Mouse (Mus musculus) bone marrow, adult 2 months (tissue): ENCODE results near the gene Lrrc56. TPM values are rescaled to one million over a fixed set of nuclear protein-coding genes. Genes with fewer than 3 reads are reported as not detected.

ENCODE experiments used
- H3K27ac ChIP-seq: fragments of 200-500 bp; 2 replicates; pipeline ENCODE4 v1.5.1; 2012; ENCODE audit warnings: low read depth, mild to moderate bottlenecking, control low read depth, inconsistent platforms, low read length; ENCODE audit not compliant: control insufficient read depth, poor library complexity, insufficient read depth
- H3K4me1 ChIP-seq: fragments of 200-500 bp; 2 replicates; pipeline ENCODE4 v1.6.1; 2011; ENCODE audit warnings: low read length; ENCODE audit not compliant: control insufficient read depth, insufficient read depth
- H3K4me3 ChIP-seq: fragments of 200-500 bp; replicated peaks from 2 replicates; pipeline ENCODE3; 2011; ENCODE audit warnings: mild to moderate bottlenecking, low read depth, low read length, control low read depth; ENCODE audit not compliant: control insufficient read depth
- CTCF ChIP-seq: fragments of 200-500 bp; IDR thresholded peaks from 2 replicates; pipeline ENCODE4 v1.5.1; 2011; ENCODE audit warnings: low read length, control low read depth; ENCODE audit not compliant: control insufficient read depth, insufficient read depth
- POLR2A ChIP-seq: fragments of 200-500 bp; IDR thresholded peaks from 2 replicates; pipeline ENCODE4 v1.6.1; 2011; ENCODE audit warnings: low read depth, mild to moderate bottlenecking, control low read depth, low read length, borderline replicate concordance; ENCODE audit not compliant: control insufficient read depth
- WGBS: fragments of 180-500 bp; shearing (Covaris S2); methylation state at CpG from one replicate; pipeline ENCODE4 v1.1.7; 2018; 5-methylcytosine and 5-hydroxymethylcytosine counted together
- polyA plus RNA-seq: library from polyadenylated mRNA; stranded (reverse); fragments of >200 nt; gene quantifications from 2 replicates; pipeline ENCODE4 v1.2.4, GENCODE M21; 2011; ENCODE audit warnings: low replicate concordance; ENCODE audit not compliant: missing spikeins, insufficient read depth, insufficient read length

Gene Lrrc56
- polyA plus RNA-seq, 1 experiment: 3.1 TPM

DNA sequence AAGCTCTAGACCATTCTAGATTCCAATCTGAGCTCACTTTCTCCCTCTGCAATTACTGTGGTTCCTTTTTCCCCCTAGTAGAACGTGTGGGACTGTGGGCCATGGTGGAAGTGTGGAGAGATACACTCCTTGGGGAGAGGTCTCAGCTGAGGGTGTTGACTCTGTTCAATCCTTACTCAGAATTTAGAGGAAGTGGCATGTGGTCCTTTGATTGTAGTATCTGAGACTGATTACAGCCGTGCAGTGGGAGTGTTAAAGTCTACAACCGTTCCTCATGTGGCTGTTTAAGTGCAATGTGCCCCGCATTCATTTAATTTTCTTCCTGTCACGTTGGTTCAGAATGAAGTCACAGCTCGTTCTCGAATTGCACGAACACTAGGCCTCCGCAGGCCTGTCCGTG, 62.2 kb downstream of the Lrrc56 start:
- WGBS: 78% methylated on average over 10 of the region's 10 CpGs
- TF ChIP-seq POLR2A: no peak
- no peak for TF ChIP-seq CTCF
- no peak overlapping the region for H3K4me3 ChIP-seq
- H3K4me1 ChIP-seq: no peaks in the 10 kb centered on the region
- no peak overlapping the region for H3K27ac ChIP-seq

Other genes with a start within 250 kb of the Lrrc56 start
- 1.7 TPM in 1 of 2 replicates, not detected in the other for gene Ifitm5, start 243.9 kb upstream of the Lrrc56 start, polyA plus RNA-seq
- not detected in 2 replicates for gene Gm45717, start 238.2 kb upstream of the Lrrc56 start, polyA plus RNA-seq
- gene Ifitm2, start 238.2 kb upstream of the Lrrc56 start, polyA plus RNA-seq: 71.7 and 147 TPM in 2 replicates
- 32.8 and 82.9 TPM in 2 replicates for gene Ifitm1, start 226.9 kb upstream of the Lrrc56 start, polyA plus RNA-seq
- 166 and 209 TPM in 2 replicates for gene Ifitm3, start 183.4 kb upstream of the Lrrc56 start, polyA plus RNA-seq
- gene Ifitm6, start 176.2 kb upstream of the Lrrc56 start, polyA plus RNA-seq: 195 and 524 TPM in 2 replicates
- gene Gm17387, start 165.0 kb upstream of the Lrrc56 start, polyA plus RNA-seq: not detected in 2 replicates
- 0.36 and 2.1 TPM in 2 replicates for gene B4galnt4, start 133.1 kb upstream of the Lrrc56 start, polyA plus RNA-seq
- 5.4 and 15.9 TPM in 2 replicates for gene Pkp3, start 115.9 kb upstream of the Lrrc56 start, polyA plus RNA-seq
- 10.4 and 19.8 TPM in 2 replicates for gene Sigirr, start 93.6 kb upstream of the Lrrc56 start, polyA plus RNA-seq
- gene Ano9, start 76.4 kb upstream of the Lrrc56 start, polyA plus RNA-seq: 2.5 TPM in 1 of 2 replicates, not detected in the other
- gene Ptdss2, start 71.8 kb upstream of the Lrrc56 start, polyA plus RNA-seq: 66.7 and 84.6 TPM in 2 replicates
- gene Rnh1, start 21.3 kb upstream of the Lrrc56 start, polyA plus RNA-seq: 17.8 and 27.6 TPM in 2 replicates
- gene Hras, start 152 bp upstream of the Lrrc56 start, polyA plus RNA-seq: 108 and 168 TPM in 2 replicates
- gene Lmntd2, start 19.9 kb downstream of the Lrrc56 start, polyA plus RNA-seq: 0.47 and 1.9 TPM in 2 replicates
- gene Rassf7, start 21.7 kb downstream of the Lrrc56 start, polyA plus RNA-seq: 10.1 and 17.9 TPM in 2 replicates
- gene Phrf1, start 34.6 kb downstream of the Lrrc56 start, polyA plus RNA-seq: 76.7 and 130 TPM in 2 replicates
- 37.9 and 60.3 TPM in 2 replicates for gene Irf7, start 72.3 kb downstream of the Lrrc56 start, polyA plus RNA-seq
- gene Cdhr5, start 82.6 kb downstream of the Lrrc56 start, polyA plus RNA-seq: not detected in 2 replicates
- gene Sct, start 85.0 kb downstream of the Lrrc56 start, polyA plus RNA-seq: not detected in 2 replicates
- not detected in 2 replicates for gene Drd4, start 97.8 kb downstream of the Lrrc56 start, polyA plus RNA-seq
- gene Deaf1, start 133.5 kb downstream of the Lrrc56 start, polyA plus RNA-seq: 49.1 and 51.4 TPM in 2 replicates
- 23.5 and 33.0 TPM in 2 replicates for gene Tmem80, start 133.6 kb downstream of the Lrrc56 start, polyA plus RNA-seq
- gene Eps8l2, start 144.7 kb downstream of the Lrrc56 start, polyA plus RNA-seq: 0.57 and 0.79 TPM in 2 replicates
- gene Taldo1, start 198.0 kb downstream of the Lrrc56 start, polyA plus RNA-seq: 324 and 522 TPM in 2 replicates
- gene Gatd1, start 220.0 kb downstream of the Lrrc56 start, polyA plus RNA-seq: 26.2 and 33.6 TPM in 2 replicates
- 3.4 TPM in 1 of 2 replicates, not detected in the other for gene Cend1, start 235.3 kb downstream of the Lrrc56 start, polyA plus RNA-seq
- 18.1 and 30.3 TPM in 2 replicates for gene Slc25a22, start 243.7 kb downstream of the Lrrc56 start, polyA plus RNA-seq
- 19.4 and 39.6 TPM in 2 replicates for gene Pidd1, start 249.9 kb downstream of the Lrrc56 start, polyA plus RNA-seq